Mouse (Mus musculus) inflammation-experienced regulatory T-cells, adult 16 weeks (primary cell): ENCODE measurements around the gene Ccdc184. TPM values are rescaled to one million over a fixed set of nuclear protein-coding genes. Genes with fewer than 3 reads are reported as not detected.

ENCODE experiments used
- polyA plus RNA-seq: library from polyadenylated mRNA; unstranded; fragments of 100-300 nt; shearing (Covaris generic); gene quantifications from one replicate; pipeline ENCODE4 v1.2.1, GENCODE M21; 2017

The Ccdc184 gene
- 0.45 TPM for polyA plus RNA-seq

GRCm38 (mm10) chr15:98166963-98167644, at the start of gene Ccdc184:
Ccdc184 (plus strand) TSS chr15:98167158.

GRCm38 (mm10) chr15:98165525-98165924, 1.4 kb upstream of the Ccdc184 start, which contains the start of gene Asb8:
Asb8 (minus strand) TSS chr15:98165625.

GRCm38 (mm10) chr15:98195442-98195841, 28.5 kb downstream of the Ccdc184 start, which contains the start of gene Olfr288:
Olfr288 (minus strand) TSS chr15:98195542.

Other genes with a start within 250 kb of the Ccdc184 start
- gene Tmem106c, start 203.0 kb upstream of the Ccdc184 start, polyA plus RNA-seq = 26.6 TPM
- gene Col2a1, start 162.5 kb upstream of the Ccdc184 start, polyA plus RNA-seq = not detected
- 14.7 TPM for gene Pfkm, start 74.6 kb upstream of the Ccdc184 start, polyA plus RNA-seq
- gene Senp1, start 73.4 kb upstream of the Ccdc184 start, polyA plus RNA-seq = 64.3 TPM
- 51.2 TPM for gene Asb8, start 1.5 kb upstream of the Ccdc184 start, polyA plus RNA-seq
- not detected for gene Olfr288, start 28.4 kb downstream of the Ccdc184 start, polyA plus RNA-seq
- not detected for gene Gm44579, start 53.8 kb downstream of the Ccdc184 start, polyA plus RNA-seq
- not detected for gene Olfr287, start 53.9 kb downstream of the Ccdc184 start, polyA plus RNA-seq
- not detected for gene Olfr286, start 67.3 kb downstream of the Ccdc184 start, polyA plus RNA-seq
- gene H1fnt, start 90.1 kb downstream of the Ccdc184 start, polyA plus RNA-seq = not detected
- gene Zfp641, start 129.0 kb downstream of the Ccdc184 start, polyA plus RNA-seq = not detected
- not detected for gene Olfr285, start 150.2 kb downstream of the Ccdc184 start, polyA plus RNA-seq
- gene Olfr284, start 173.8 kb downstream of the Ccdc184 start, polyA plus RNA-seq = not detected
- gene Olfr283, start 213.8 kb downstream of the Ccdc184 start, polyA plus RNA-seq = not detected